Mouse (Mus musculus): ENCODE data around the gene Olfr49. TPM values are rescaled to one million over a fixed set of nuclear protein-coding genes. Genes with fewer than 3 reads are reported as not detected.

Gene Olfr49
- polyA plus RNA-seq, 1 experiment, result not detected

- no peak for TF ChIP-seq CTCF (IDR thresholded peaks at IDR 0.05; ENCODE audit: borderline replicate concordance, insufficient read depth, low read length)
- no peak for TF ChIP-seq POLR2A (IDR thresholded peaks at IDR 0.05; ENCODE audit: low read depth, low read length)
- no peak overlapping the region for H3K27ac ChIP-seq (ENCODE audit: insufficient read depth, low read length)
- no peaks in the 10 kb centered on the region for H3K4me1 ChIP-seq (ENCODE audit: control insufficient read depth, insufficient read depth, low read length)
- no peak overlapping the region for H3K4me3 ChIP-seq (ENCODE audit: insufficient read depth, low read length)
Measured at GRCm38 (mm10) chr14:54250122-54250521, 34.6 kb downstream of the Olfr49 start.

GRCm38 (mm10) chr14:54249326-54249725 is 35.4 kb downstream of the Olfr49 start:
- no peaks in the 10 kb centered on the region for H3K4me1 ChIP-seq (ENCODE audit: control insufficient read depth, insufficient read depth, low read length)
- no peak overlapping the region for H3K4me3 ChIP-seq (ENCODE audit: insufficient read depth, low read length)
- H3K27ac ChIP-seq (ENCODE audit: insufficient read depth, low read length), result no peak overlapping the region
- TF ChIP-seq CTCF (IDR thresholded peaks at IDR 0.05; ENCODE audit: borderline replicate concordance, insufficient read depth, low read length), result no peak
- no peak for TF ChIP-seq POLR2A (IDR thresholded peaks at IDR 0.05; ENCODE audit: low read depth, low read length)

- TF ChIP-seq CTCF (IDR thresholded peaks at IDR 0.05; ENCODE audit: borderline replicate concordance, insufficient read depth, low read length) (no peak), POLR2A (IDR thresholded peaks at IDR 0.05; ENCODE audit: low read depth, low read length) (no peak)
- no peak overlapping the region for H3K27ac ChIP-seq (ENCODE audit: insufficient read depth, low read length)
- no peak overlapping the region for H3K4me3 ChIP-seq (ENCODE audit: insufficient read depth, low read length)
- H3K4me1 ChIP-seq (ENCODE audit: control insufficient read depth, insufficient read depth, low read length), result no peaks in the 10 kb centered on the region
Measured at GRCm38 (mm10) chr14:54246232-54246631, 38.5 kb downstream of the Olfr49 start.

- H3K4me1 ChIP-seq (ENCODE audit: control insufficient read depth, insufficient read depth, low read length), result no peaks in the 10 kb centered on the region
- no peak overlapping the region for H3K27ac ChIP-seq (ENCODE audit: insufficient read depth, low read length)
- no peak overlapping the region for H3K4me3 ChIP-seq (ENCODE audit: insufficient read depth, low read length)
- TF ChIP-seq CTCF (IDR thresholded peaks at IDR 0.05; ENCODE audit: borderline replicate concordance, insufficient read depth, low read length) (no peak), POLR2A (IDR thresholded peaks at IDR 0.05; ENCODE audit: low read depth, low read length) (no peak)
Measured at GRCm38 (mm10) chr14:54244183-54244582, 40.6 kb downstream of the Olfr49 start.

GRCm38 (mm10) chr14:54240542-54240941 is 44.2 kb downstream of the Olfr49 start:
- Histone ChIP-seq H3K27ac (ENCODE audit: insufficient read depth, low read length) (no peak overlapping the region), H3K4me1 (ENCODE audit: control insufficient read depth, insufficient read depth, low read length) (no peaks in the 10 kb centered on the region), H3K4me3 (ENCODE audit: insufficient read depth, low read length) (no peak overlapping the region)
- TF ChIP-seq POLR2A (IDR thresholded peaks at IDR 0.05; ENCODE audit: low read depth, low read length) (no peak), CTCF (IDR thresholded peaks at IDR 0.05; ENCODE audit: borderline replicate concordance, insufficient read depth, low read length) (no peak)

GRCm38 (mm10) chr14:54239002-54239736 is 45.6 kb downstream of the Olfr49 start:
- Histone ChIP-seq H3K4me1 (ENCODE audit: control insufficient read depth, insufficient read depth, low read length) (no peaks in the 10 kb centered on the region), H3K27ac (ENCODE audit: insufficient read depth, low read length) (no peak overlapping the region), H3K4me3 (ENCODE audit: insufficient read depth, low read length) (no peak overlapping the region)
- TF ChIP-seq POLR2A (IDR thresholded peaks at IDR 0.05; ENCODE audit: low read depth, low read length) (no peak), CTCF (IDR thresholded peaks at IDR 0.05; ENCODE audit: borderline replicate concordance, insufficient read depth, low read length) (peak; percentile 92; the same call in 1 of the 2 replicates)

- Histone ChIP-seq H3K4me3 (ENCODE audit: insufficient read depth, low read length) (no peak overlapping the region), H3K4me1 (ENCODE audit: control insufficient read depth, insufficient read depth, low read length) (0 out of 2 replicates have a peak, but pooled peaks cover 9% of the 10 kb centered on the region), H3K27ac (ENCODE audit: insufficient read depth, low read length) (no peak overlapping the region)
- TF ChIP-seq POLR2A (IDR thresholded peaks at IDR 0.05; ENCODE audit: low read depth, low read length), result no peak
- TF ChIP-seq CTCF (IDR thresholded peaks at IDR 0.05; ENCODE audit: borderline replicate concordance, insufficient read depth, low read length), result no peak
Measured at GRCm38 (mm10) chr14:54236881-54237280, 47.9 kb downstream of the Olfr49 start.

GRCm38 (mm10) chr14:54235825-54236540 is 48.8 kb downstream of the Olfr49 start:
- Histone ChIP-seq H3K27ac (ENCODE audit: insufficient read depth, low read length) (no peak overlapping the region), H3K4me3 (ENCODE audit: insufficient read depth, low read length) (no peak overlapping the region), H3K4me1 (ENCODE audit: control insufficient read depth, insufficient read depth, low read length) (0 out of 2 replicates have a peak, but pooled peaks cover 9% of the 10 kb centered on the region)
- TF ChIP-seq POLR2A (IDR thresholded peaks at IDR 0.05; ENCODE audit: low read depth, low read length) (no peak), CTCF (IDR thresholded peaks at IDR 0.05; ENCODE audit: borderline replicate concordance, insufficient read depth, low read length) (no peak)

GRCm38 (mm10) chr14:54234231-54235040 is 50.3 kb downstream of the Olfr49 start:
- Histone ChIP-seq H3K4me1 (ENCODE audit: control insufficient read depth, insufficient read depth, low read length) (0 out of 2 replicates have a peak, but pooled peaks cover 9% of the 10 kb centered on the region), H3K27ac (ENCODE audit: insufficient read depth, low read length) (no peak overlapping the region), H3K4me3 (ENCODE audit: insufficient read depth, low read length) (no peak overlapping the region)
- no peak for TF ChIP-seq CTCF (IDR thresholded peaks at IDR 0.05; ENCODE audit: borderline replicate concordance, insufficient read depth, low read length)
- no peak for TF ChIP-seq POLR2A (IDR thresholded peaks at IDR 0.05; ENCODE audit: low read depth, low read length)
